Mouse (Mus musculus): ENCODE results near the gene Baiap3. TPM values are rescaled to one million over a fixed set of nuclear protein-coding genes. Genes with fewer than 3 reads are reported as not detected.

Baiap3 gene
- polyA plus RNA-seq, 1 experiment from 2014 or later, result 2.0 TPM

- peak overlapping the region; percentile 100 for H3K27ac ChIP-seq (ENCODE audit: low read length)
- no peaks in the 10 kb centered on the region for H3K27me3 ChIP-seq (ENCODE audit: insufficient read depth, low read length)
- peaks cover 14% of the 10 kb centered on the region for H3K36me3 ChIP-seq (ENCODE audit: insufficient read depth, low read length)
- H3K4me3 ChIP-seq (ENCODE audit: low read length), result peak overlapping the region; percentile 100
- peak; percentile 85 for ATAC-seq (ENCODE audit: low FRiP score, low TSS enrichment)
- H3K4me2 ChIP-seq (replicated peaks; ENCODE audit: low read depth, low read length), result peak overlapping the region; percentile 100
- no peaks in the 10 kb centered on the region for H3K9me3 ChIP-seq (ENCODE audit: low read length)
- H3K4me1 ChIP-seq (ENCODE audit: insufficient read depth, low read length), result peaks cover 30% of the 10 kb centered on the region
- WGBS, result 1% methylated on average over 41 of the region's 45 CpGs
- peak overlapping the region; percentile 99 for H3K9ac ChIP-seq (replicated peaks; ENCODE audit: low read length)
These were observed 17.7 kb upstream of the Baiap3 start for GRCm38 (mm10) chr17:25273706-25274501.

- Histone ChIP-seq H3K36me3 (ENCODE audit: insufficient read depth, low read length) (peaks cover 21% of the 10 kb centered on the region), H3K4me2 (replicated peaks; ENCODE audit: low read depth, low read length) (peak overlapping the region; percentile 100), H3K27me3 (ENCODE audit: insufficient read depth, low read length) (no peaks in the 10 kb centered on the region), H3K9ac (replicated peaks; ENCODE audit: low read length) (peak overlapping the region; percentile 99), H3K4me1 (ENCODE audit: insufficient read depth, low read length) (peaks cover 30% of the 10 kb centered on the region), H3K27ac (ENCODE audit: low read length) (peak overlapping the region; percentile 100), H3K9me3 (ENCODE audit: low read length) (no peaks in the 10 kb centered on the region), H3K4me3 (ENCODE audit: low read length) (peak overlapping the region; percentile 100)
- under 1% methylated on average over 90 of the region's 92 CpGs for WGBS
- ATAC-seq (ENCODE audit: low FRiP score, low TSS enrichment), result peak; percentile 94
These were observed 17.0 kb upstream of the Baiap3 start for GRCm38 (mm10) chr17:25272951-25273705.

- Histone ChIP-seq H3K4me3 (ENCODE audit: low read length) (peak overlapping the region; percentile 100), H3K4me2 (replicated peaks; ENCODE audit: low read depth, low read length) (peak overlapping the region; percentile 100), H3K36me3 (ENCODE audit: insufficient read depth, low read length) (peaks cover 29% of the 10 kb centered on the region), H3K27ac (ENCODE audit: low read length) (peak overlapping the region; percentile 100), H3K4me1 (ENCODE audit: insufficient read depth, low read length) (peaks cover 30% of the 10 kb centered on the region), H3K9ac (replicated peaks; ENCODE audit: low read length) (peak overlapping the region; percentile 99), H3K9me3 (ENCODE audit: low read length) (no peaks in the 10 kb centered on the region), H3K27me3 (ENCODE audit: insufficient read depth, low read length) (no peaks in the 10 kb centered on the region)
- no peak for ATAC-seq (ENCODE audit: low FRiP score, low TSS enrichment)
- 1% methylated on average over 10 of the region's 10 CpGs for WGBS
These were observed 16.2 kb upstream of the Baiap3 start for GRCm38 (mm10) chr17:25272326-25272725.

- H3K9ac ChIP-seq (replicated peaks; ENCODE audit: low read length), result 0 out of 2 replicates have a peak overlapping the region, but pooled peaks have one; percentile 99
These were observed 14.7 kb upstream of the Baiap3 start for GRCm38 (mm10) chr17:25270795-25271335.

GRCm38 (mm10) chr17:25264453-25264852 is 8.3 kb upstream of the Baiap3 start:
- Histone ChIP-seq H3K9me3 (ENCODE audit: low read length) (no peaks in the 10 kb centered on the region), H3K4me1 (ENCODE audit: insufficient read depth, low read length) (no peaks in the 10 kb centered on the region), H3K4me3 (ENCODE audit: low read length) (no peak overlapping the region), H3K9ac (replicated peaks; ENCODE audit: low read length) (no peak overlapping the region), H3K4me2 (replicated peaks; ENCODE audit: low read depth, low read length) (no peak overlapping the region), H3K27ac (ENCODE audit: low read length) (no peak overlapping the region), H3K27me3 (ENCODE audit: insufficient read depth, low read length) (no peaks in the 10 kb centered on the region), H3K36me3 (ENCODE audit: insufficient read depth, low read length) (peaks cover 78% of the 10 kb centered on the region)
- no peak for ATAC-seq (ENCODE audit: low FRiP score, low TSS enrichment)
- WGBS, result 70% methylated on average over 3 of the region's 3 CpGs

More at GRCm38 (mm10) chr17:25270795-25271335, 14.7 kb upstream of the Baiap3 start:
- ATAC-seq (ENCODE audit: low FRiP score, low TSS enrichment), result no peak
- H3K27ac ChIP-seq (ENCODE audit: low read length), result no peak overlapping the region
- peak overlapping the region; percentile 100 for H3K4me3 ChIP-seq (ENCODE audit: low read length)
- H3K27me3 ChIP-seq (ENCODE audit: insufficient read depth, low read length), result no peaks in the 10 kb centered on the region
- H3K4me2 ChIP-seq (replicated peaks; ENCODE audit: low read depth, low read length), result peak overlapping the region; percentile 100
- H3K9me3 ChIP-seq (ENCODE audit: low read length), result no peaks in the 10 kb centered on the region
- WGBS, result 75% methylated on average over 2 of the region's 2 CpGs
- H3K4me1 ChIP-seq (ENCODE audit: insufficient read depth, low read length), result peaks cover 30% of the 10 kb centered on the region
- peaks cover 44% of the 10 kb centered on the region for H3K36me3 ChIP-seq (ENCODE audit: insufficient read depth, low read length)

GRCm38 (mm10) chr17:25257804-25258261 is 1.7 kb upstream of the Baiap3 start:
- Histone ChIP-seq H3K4me2 (replicated peaks; ENCODE audit: low read depth, low read length) (no peak overlapping the region), H3K4me3 (ENCODE audit: low read length) (no peak overlapping the region), H3K9me3 (ENCODE audit: low read length) (no peaks in the 10 kb centered on the region), H3K27me3 (ENCODE audit: insufficient read depth, low read length) (peaks cover 19% of the 10 kb centered on the region), H3K4me1 (ENCODE audit: insufficient read depth, low read length) (peaks cover 14% of the 10 kb centered on the region; the same call in 1 of the 2 replicates), H3K36me3 (ENCODE audit: insufficient read depth, low read length) (peaks cover 23% of the 10 kb centered on the region), H3K27ac (ENCODE audit: low read length) (no peak overlapping the region), H3K9ac (replicated peaks; ENCODE audit: low read length) (no peak overlapping the region)
- WGBS, result 52% methylated on average over 6 of the region's 6 CpGs
- ATAC-seq (ENCODE audit: low FRiP score, low TSS enrichment), result no peak

GRCm38 (mm10) chr17:25255110-25255509 is 1.1 kb downstream of the Baiap3 start:
- 47% methylated on average over 2 of the region's 2 CpGs for WGBS
- no peak overlapping the region for H3K9ac ChIP-seq (replicated peaks; ENCODE audit: low read length)
- ATAC-seq (ENCODE audit: low FRiP score, low TSS enrichment), result no peak
- no peak overlapping the region for H3K4me3 ChIP-seq (ENCODE audit: low read length)
- H3K27ac ChIP-seq (ENCODE audit: low read length), result no peak overlapping the region
- peaks cover 14% of the 10 kb centered on the region; the same call in 1 of the 2 replicates for H3K4me1 ChIP-seq (ENCODE audit: insufficient read depth, low read length)
- H3K9me3 ChIP-seq (ENCODE audit: low read length), result no peaks in the 10 kb centered on the region
- no peak overlapping the region for H3K4me2 ChIP-seq (replicated peaks; ENCODE audit: low read depth, low read length)
- H3K27me3 ChIP-seq (ENCODE audit: insufficient read depth, low read length), result peaks cover 19% of the 10 kb centered on the region
- peaks cover 14% of the 10 kb centered on the region for H3K36me3 ChIP-seq (ENCODE audit: insufficient read depth, low read length)

GRCm38 (mm10) chr17:25253760-25254159 is 2.4 kb downstream of the Baiap3 start:
- WGBS, result 40% methylated on average over 10 of the region's 10 CpGs
- H3K4me3 ChIP-seq (ENCODE audit: low read length), result no peak overlapping the region
- H3K9me3 ChIP-seq (ENCODE audit: low read length), result no peaks in the 10 kb centered on the region
- H3K4me1 ChIP-seq (ENCODE audit: insufficient read depth, low read length), result peaks cover 14% of the 10 kb centered on the region; the same call in 1 of the 2 replicates
- H3K36me3 ChIP-seq (ENCODE audit: insufficient read depth, low read length), result peaks cover 3% of the 10 kb centered on the region; the same call in 1 of the 2 replicates
- no peak overlapping the region for H3K27ac ChIP-seq (ENCODE audit: low read length)
- no peak overlapping the region for H3K9ac ChIP-seq (replicated peaks; ENCODE audit: low read length)
- no peak overlapping the region for H3K4me2 ChIP-seq (replicated peaks; ENCODE audit: low read depth, low read length)
- peaks cover 19% of the 10 kb centered on the region for H3K27me3 ChIP-seq (ENCODE audit: insufficient read depth, low read length)
- ATAC-seq (ENCODE audit: low FRiP score, low TSS enrichment), result no peak

- Histone ChIP-seq H3K9ac (replicated peaks; ENCODE audit: low read length) (no peak overlapping the region), H3K4me1 (ENCODE audit: insufficient read depth, low read length) (peaks cover 10% of the 10 kb centered on the region; the same call in 1 of the 2 replicates), H3K9me3 (ENCODE audit: low read length) (no peaks in the 10 kb centered on the region), H3K27ac (ENCODE audit: low read length) (no peak overlapping the region), H3K4me3 (ENCODE audit: low read length) (no peak overlapping the region), H3K4me2 (replicated peaks; ENCODE audit: low read depth, low read length) (no peak overlapping the region), H3K27me3 (ENCODE audit: insufficient read depth, low read length) (peaks cover 19% of the 10 kb centered on the region), H3K36me3 (ENCODE audit: insufficient read depth, low read length) (no peaks in the 10 kb centered on the region)
- WGBS, result 45% methylated on average over 3 of the region's 3 CpGs
- ATAC-seq (ENCODE audit: low FRiP score, low TSS enrichment), result no peak
These were observed 3.5 kb downstream of the Baiap3 start for GRCm38 (mm10) chr17:25252643-25253042.

Measured in kidney, embryonic 16.5 days (tissue).